Mouse (Mus musculus): ENCODE results near the gene Iqschfp.

Iqschfp gene

GRCm38 (mm10) chr3:68492513-68492912, 600.5 kb downstream of the Iqschfp start:
- DNase-seq (ENCODE audit: low read depth, low spot score) = no peak

GRCm38 (mm10) chr3:68493170-68493585, 601.1 kb downstream of the Iqschfp start:
- no peak for DNase-seq (ENCODE audit: low read depth, low spot score)

GRCm38 (mm10) chr3:68493586-68494295, 601.7 kb downstream of the Iqschfp start:
- no peak for DNase-seq (ENCODE audit: low read depth, low spot score)

GRCm38 (mm10) chr3:68494296-68495095, 602.5 kb downstream of the Iqschfp start:
- DNase-seq (ENCODE audit: low read depth, low spot score) = no peak

- no peak for DNase-seq (ENCODE audit: low read depth, low spot score)
These were observed 603.2 kb downstream of the Iqschfp start for GRCm38 (mm10) chr3:68495096-68495735.

GRCm38 (mm10) chr3:68495736-68496242, 603.8 kb downstream of the Iqschfp start:
- no peak for DNase-seq (ENCODE audit: low read depth, low spot score)

- no peak for DNase-seq (ENCODE audit: low read depth, low spot score)
These were observed 604.5 kb downstream of the Iqschfp start for GRCm38 (mm10) chr3:68496513-68496912.

- no peak for DNase-seq (ENCODE audit: low read depth, low spot score)
These were observed 607.6 kb downstream of the Iqschfp start for GRCm38 (mm10) chr3:68499532-68500152.

GRCm38 (mm10) chr3:68504838-68505237, 612.8 kb downstream of the Iqschfp start:
- DNase-seq (ENCODE audit: low read depth, low spot score) = no peak

- DNase-seq (ENCODE audit: low read depth, low spot score) = no peak
These were observed 614.8 kb downstream of the Iqschfp start for GRCm38 (mm10) chr3:68506769-68507318.

- no peak for DNase-seq (ENCODE audit: low read depth, low spot score)
These were observed 616.6 kb downstream of the Iqschfp start for GRCm38 (mm10) chr3:68508629-68509028.

GRCm38 (mm10) chr3:68510872-68511271, 618.8 kb downstream of the Iqschfp start:
- no peak for DNase-seq (ENCODE audit: low read depth, low spot score)

- DNase-seq (ENCODE audit: low read depth, low spot score) = no peak
These were observed 619.7 kb downstream of the Iqschfp start for GRCm38 (mm10) chr3:68511744-68512143.

GRCm38 (mm10) chr3:68512327-68512726, 620.3 kb downstream of the Iqschfp start:
- DNase-seq (ENCODE audit: low read depth, low spot score) = no peak

GRCm38 (mm10) chr3:68513340-68514119, 621.5 kb downstream of the Iqschfp start:
- DNase-seq (ENCODE audit: low read depth, low spot score) = no peak

- no peak for DNase-seq (ENCODE audit: low read depth, low spot score)
These were observed 622.1 kb downstream of the Iqschfp start for GRCm38 (mm10) chr3:68514120-68514497.

GRCm38 (mm10) chr3:68514717-68515116, 622.7 kb downstream of the Iqschfp start:
- DNase-seq (ENCODE audit: low read depth, low spot score) = no peak

GRCm38 (mm10) chr3:68516393-68517081, 624.5 kb downstream of the Iqschfp start:
- no peak for DNase-seq (ENCODE audit: low read depth, low spot score)

GRCm38 (mm10) chr3:68517236-68517635, 625.2 kb downstream of the Iqschfp start:
- no peak for DNase-seq (ENCODE audit: low read depth, low spot score)

- no peak for DNase-seq (ENCODE audit: low read depth, low spot score)
These were observed 626.0 kb downstream of the Iqschfp start for GRCm38 (mm10) chr3:68518041-68518440.

Measured in retina, adult 2 months (tissue).